Mouse (Mus musculus) liver, embryonic 16.5 days (tissue): ENCODE results near the gene Mipep. TPM values are rescaled to one million over a fixed set of nuclear protein-coding genes. Genes with fewer than 3 reads are reported as not detected.

Experiments
- ATAC-seq: fragments of 200-750 bp; cut with Nextera tagmentation; 2 replicates; pipeline ENCODE4 v1.8.0; 2017; ENCODE audit warnings: low read depth, mild to moderate bottlenecking, moderate number of reproducible peaks, moderate library complexity
- H3K27ac ChIP-seq: fragments of 300-500 bp; sonication (generic); 2 replicates; pipeline ENCODE4 v1.5.1; 2014; ENCODE audit warnings: mild to moderate bottlenecking, low read length
- H3K27me3 ChIP-seq: fragments of 300-500 bp; sonication (generic); 2 replicates; pipeline ENCODE4 v1.6.1; 2014; ENCODE audit warnings: low read depth, low read length, mixed read lengths; ENCODE audit not compliant: control insufficient read depth, insufficient read depth
- H3K36me3 ChIP-seq: fragments of 300-500 bp; sonication (generic); 2 replicates; pipeline ENCODE4 v1.6.1; 2014; ENCODE audit warnings: mild to moderate bottlenecking; ENCODE audit not compliant: control insufficient read depth, insufficient read depth
- H3K4me1 ChIP-seq: fragments of 300-500 bp; sonication (generic); 2 replicates; pipeline ENCODE4 v1.6.1; 2014; ENCODE audit warnings: low read depth, low read length, mixed read lengths; ENCODE audit not compliant: control insufficient read depth
- H3K4me2 ChIP-seq: fragments of 300-500 bp; sonication (generic); 2 replicates; pipeline ENCODE4 v1.6.1; 2014; ENCODE audit warnings: low read depth, low read length, mixed read lengths
- H3K4me3 ChIP-seq: fragments of 300-500 bp; sonication (generic); 2 replicates; pipeline ENCODE4 v1.5.1; 2014; ENCODE audit warnings: low read depth, mild to moderate bottlenecking, low read length
- H3K9ac ChIP-seq: fragments of 300-500 bp; sonication (generic); 2 replicates; pipeline ENCODE4 v1.6.1; 2014; ENCODE audit warnings: low read depth, low read length
- H3K9me3 ChIP-seq: fragments of 300-500 bp; sonication (generic); replicated peaks from 2 replicates; pipeline ENCODE4 v1.6.1; 2016; ENCODE audit warnings: low read length; ENCODE audit not compliant: control insufficient read depth
- WGBS: fragments of 180-500 bp; shearing (Covaris S2); extraction: QIAGEN DNeasy Blood & Tissue Kit; methylation state at CpG from one replicate; pipeline ENCODE4 v1.1.7; 2014; ENCODE audit not compliant: insufficient replicate concordance; 5-methylcytosine and 5-hydroxymethylcytosine counted together
- polyA plus RNA-seq: library from polyadenylated mRNA; unstranded; fragments of >200 nt; fragmentation: Nextera tagmentation; extraction: Ambion mirVana; gene quantifications from 2 replicates; pipeline ENCODE4 v1.2.1, GENCODE M21; 2015

Gene Mipep
- polyA plus RNA-seq, 1 experiment from 2014 or later = 9.8 TPM

GRCm38 (mm10) chr14:60885361-60885950, 101.1 kb downstream of the Mipep start:
- 48% methylated on average over 6 of the region's 6 CpGs for WGBS
- ATAC-seq = no peak
- H3K27ac ChIP-seq = no peak overlapping the region
- no peaks in the 10 kb centered on the region; the same call in 1 of the 2 replicates for H3K9me3 ChIP-seq
- no peak overlapping the region for H3K4me3 ChIP-seq
- H3K27me3 ChIP-seq = no peaks in the 10 kb centered on the region
- no peaks in the 10 kb centered on the region for H3K4me1 ChIP-seq
- H3K9ac ChIP-seq = no peak overlapping the region
- H3K36me3 ChIP-seq = no peaks in the 10 kb centered on the region; the same call in 1 of the 2 replicates
- H3K4me2 ChIP-seq = no peak overlapping the region

GRCm38 (mm10) chr14:60893882-60894281, 109.5 kb downstream of the Mipep start:
- Histone ChIP-seq H3K36me3 (no peaks in the 10 kb centered on the region), H3K4me3 (no peak overlapping the region), H3K27ac (no peak overlapping the region), H3K27me3 (no peaks in the 10 kb centered on the region), H3K9ac (no peak overlapping the region), H3K4me2 (no peak overlapping the region), H3K4me1 (no peaks in the 10 kb centered on the region), H3K9me3 (no peaks in the 10 kb centered on the region)
- no peak for ATAC-seq
- 74% methylated on average over 10 of the region's 10 CpGs for WGBS

GRCm38 (mm10) chr14:60895172-60896000, 111.0 kb downstream of the Mipep start:
- H3K9me3 ChIP-seq = no peaks in the 10 kb centered on the region
- no peak overlapping the region for H3K27ac ChIP-seq
- WGBS = 74% methylated on average over 19 of the region's 19 CpGs
- no peak overlapping the region for H3K4me3 ChIP-seq
- no peak overlapping the region for H3K9ac ChIP-seq
- H3K36me3 ChIP-seq = no peaks in the 10 kb centered on the region
- no peak for ATAC-seq
- H3K27me3 ChIP-seq = no peaks in the 10 kb centered on the region
- no peak overlapping the region for H3K4me2 ChIP-seq
- H3K4me1 ChIP-seq = no peaks in the 10 kb centered on the region

GRCm38 (mm10) chr14:60898086-60898667, 113.8 kb downstream of the Mipep start:
- no peak overlapping the region for H3K4me3 ChIP-seq
- no peak for ATAC-seq

GRCm38 (mm10) chr14:60904501-60904900, 120.1 kb downstream of the Mipep start:
- ATAC-seq = no peak
- no peak overlapping the region for H3K4me2 ChIP-seq
- H3K27ac ChIP-seq = no peak overlapping the region
- no peaks in the 10 kb centered on the region for H3K27me3 ChIP-seq
- H3K9ac ChIP-seq = no peak overlapping the region
- 58% methylated on average over 4 of the region's 4 CpGs for WGBS
- H3K4me3 ChIP-seq = no peak overlapping the region
- no peaks in the 10 kb centered on the region for H3K36me3 ChIP-seq
- H3K9me3 ChIP-seq = no peaks in the 10 kb centered on the region
- no peaks in the 10 kb centered on the region for H3K4me1 ChIP-seq

More at GRCm38 (mm10) chr14:60898086-60898667, 113.8 kb downstream of the Mipep start:
- Histone ChIP-seq H3K9me3 (no peaks in the 10 kb centered on the region), H3K27me3 (no peaks in the 10 kb centered on the region), H3K4me2 (no peak overlapping the region), H3K36me3 (no peaks in the 10 kb centered on the region), H3K27ac (no peak overlapping the region), H3K9ac (no peak overlapping the region), H3K4me1 (no peaks in the 10 kb centered on the region)
- 74% methylated on average over 5 of the region's 5 CpGs for WGBS

- no peak overlapping the region for H3K4me2 ChIP-seq
- no peaks in the 10 kb centered on the region for H3K27me3 ChIP-seq
- H3K4me3 ChIP-seq = no peak overlapping the region
- no peak overlapping the region for H3K27ac ChIP-seq
- no peaks in the 10 kb centered on the region for H3K9me3 ChIP-seq
- no peak overlapping the region for H3K9ac ChIP-seq
- ATAC-seq = no peak
- no peaks in the 10 kb centered on the region for H3K4me1 ChIP-seq
- WGBS = 68% methylated on average over 10 of the region's 10 CpGs
- H3K36me3 ChIP-seq = no peaks in the 10 kb centered on the region
Measured at GRCm38 (mm10) chr14:60906421-60907374, 122.3 kb downstream of the Mipep start.

GRCm38 (mm10) chr14:60909351-60909750, 125.0 kb downstream of the Mipep start:
- Histone ChIP-seq H3K4me3 (no peak overlapping the region), H3K9me3 (no peaks in the 10 kb centered on the region), H3K27me3 (no peaks in the 10 kb centered on the region), H3K27ac (no peak overlapping the region), H3K4me1 (no peaks in the 10 kb centered on the region), H3K4me2 (no peak overlapping the region), H3K36me3 (no peaks in the 10 kb centered on the region), H3K9ac (no peak overlapping the region)
- no peak for ATAC-seq
- 64% methylated on average over 4 of the region's 4 CpGs for WGBS

- Histone ChIP-seq H3K9ac (no peak overlapping the region), H3K36me3 (no peaks in the 10 kb centered on the region), H3K4me3 (no peak overlapping the region), H3K9me3 (no peaks in the 10 kb centered on the region), H3K4me2 (no peak overlapping the region), H3K27ac (no peak overlapping the region), H3K27me3 (no peaks in the 10 kb centered on the region), H3K4me1 (no peaks in the 10 kb centered on the region)
- ATAC-seq = no peak
- WGBS = 75% methylated on average over 12 of the region's 12 CpGs
Measured at GRCm38 (mm10) chr14:60910506-60911444, 126.4 kb downstream of the Mipep start.
